Mouse (Mus musculus) layer of hippocampus, adult 2 months (tissue): ENCODE results near the gene Wdr17. TPM values are rescaled to one million over a fixed set of nuclear protein-coding genes. Genes with fewer than 3 reads are reported as not detected.

Experiments
- DNase-seq, 2 experiments: peaks; one replicate each; pipeline ENCODE4 v3.0.0; 2022; ENCODE audit warnings: low spot score in 2 of 2
- H3K27ac ChIP-seq: fragments of 200-600 bp; 2 replicates; pipeline ENCODE4 v1.8.1; 2022
- H3K4me3 ChIP-seq: fragments of 200-600 bp; 2 replicates; pipeline ENCODE4 v1.8.1; 2022; ENCODE audit warnings: mild to moderate bottlenecking
- CTCF ChIP-seq: fragments of 200-600 bp; conservative IDR thresholded peaks from 2 replicates; pipeline ENCODE4 v1.8.1; 2022; ENCODE audit warnings: antibody characterized with exemption, mild to moderate bottlenecking, moderate library complexity
- total RNA-seq, 2 experiments: library from RNA; stranded (reverse); gene quantifications; 2 replicates each; pipeline ENCODE4 v1.2.3; 2021

The Wdr17 gene
- total RNA-seq, 2 experiments from 2014 or later: 34.4 to 35.2 TPM

- no peak overlapping the region; the same call in 1 of the 2 replicates for H3K4me3 ChIP-seq
- H3K27ac ChIP-seq: peak overlapping the region; percentile 90
- peak; percentile 39 to 68 for DNase-seq
- TF ChIP-seq CTCF: no peak
These were observed 22.8 kb downstream of the Wdr17 start for GRCm38 (mm10) chr8:54864038-54864760.

DNA sequence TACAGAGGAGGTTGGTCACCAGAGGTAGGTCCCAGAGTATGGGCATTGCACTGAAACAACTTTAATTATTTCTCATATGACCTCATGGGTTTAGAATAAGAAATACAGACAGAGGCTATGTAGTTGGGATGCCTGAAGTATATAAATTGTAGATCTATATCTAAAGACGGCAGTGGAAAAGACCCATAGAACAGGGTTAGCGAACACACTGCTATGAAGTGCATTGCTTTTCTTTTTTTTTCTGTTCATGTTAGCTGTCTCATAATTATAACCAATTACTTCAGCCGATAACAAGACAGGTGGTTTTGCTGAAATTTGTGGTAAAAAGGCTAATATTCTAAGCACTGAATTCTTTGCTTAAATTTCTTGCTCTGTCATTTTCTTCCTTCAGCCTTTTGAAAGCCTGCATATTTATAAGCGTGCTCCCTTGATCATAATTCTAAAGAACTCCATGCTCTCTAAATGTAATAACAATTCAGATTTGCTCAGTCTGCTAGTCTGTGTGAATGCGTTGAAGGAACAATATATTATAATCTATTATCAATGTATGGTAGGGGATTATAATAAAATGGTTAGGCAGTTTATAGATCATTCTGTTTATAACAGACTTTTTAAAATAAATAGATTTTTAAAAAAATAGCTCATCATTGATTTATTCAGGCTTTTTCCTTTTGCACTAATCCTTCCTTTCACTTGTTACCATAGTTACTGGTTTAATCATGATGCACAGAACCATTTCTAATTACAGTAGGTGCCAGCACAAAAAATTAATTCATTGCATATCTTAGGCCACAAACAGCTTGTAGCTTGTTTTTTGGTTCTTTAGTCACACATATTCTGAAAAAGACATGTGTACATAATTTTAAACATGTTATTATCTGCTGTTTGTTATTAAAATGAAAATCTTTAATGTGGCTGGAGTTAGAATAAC, 50.7 kb downstream of the Wdr17 start:
- peak in 1 of 2 experiments; percentile 42 for DNase-seq
- no peak for TF ChIP-seq CTCF
- H3K4me3 ChIP-seq: peak overlapping the region; percentile 6; the same call in 1 of the 2 replicates
- peak overlapping the region; percentile 86 for H3K27ac ChIP-seq

- peak; percentile 87 for TF ChIP-seq CTCF
- Histone ChIP-seq H3K27ac (peak overlapping the region; percentile 81), H3K4me3 (peak overlapping the region; percentile 34)
- DNase-seq: peak; percentile 52 to 61
These were observed 57.1 kb downstream of the Wdr17 start for GRCm38 (mm10) chr8:54829794-54830426.

- TF ChIP-seq CTCF: no peak
- DNase-seq: no peak
- Histone ChIP-seq H3K4me3 (no peak overlapping the region), H3K27ac (no peak overlapping the region)
These were observed 59.0 kb downstream of the Wdr17 start for GRCm38 (mm10) chr8:54827974-54828373.

DNA sequence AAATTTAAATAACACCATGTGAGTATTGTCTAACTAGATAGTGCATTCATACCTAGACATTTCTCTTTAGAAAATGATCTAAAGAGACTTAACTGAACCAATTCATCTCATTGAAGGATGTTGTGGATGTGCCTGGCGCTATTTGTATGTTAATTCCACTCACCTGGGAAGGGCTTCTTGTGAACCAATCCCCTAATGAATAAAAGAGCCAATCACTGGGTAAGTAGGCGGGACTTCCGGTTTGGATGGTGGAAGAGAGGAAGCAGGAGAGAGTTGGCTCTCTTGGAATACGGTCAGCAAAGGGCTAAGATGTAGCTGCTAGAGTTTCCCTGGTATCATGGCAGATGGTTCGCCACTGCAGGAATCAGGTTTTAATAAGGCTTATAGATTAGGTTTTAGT, 64.0 kb downstream of the Wdr17 start:
- Histone ChIP-seq H3K27ac (no peak overlapping the region), H3K4me3 (no peak overlapping the region)
- TF ChIP-seq CTCF: no peak
- DNase-seq: no peak

DNA sequence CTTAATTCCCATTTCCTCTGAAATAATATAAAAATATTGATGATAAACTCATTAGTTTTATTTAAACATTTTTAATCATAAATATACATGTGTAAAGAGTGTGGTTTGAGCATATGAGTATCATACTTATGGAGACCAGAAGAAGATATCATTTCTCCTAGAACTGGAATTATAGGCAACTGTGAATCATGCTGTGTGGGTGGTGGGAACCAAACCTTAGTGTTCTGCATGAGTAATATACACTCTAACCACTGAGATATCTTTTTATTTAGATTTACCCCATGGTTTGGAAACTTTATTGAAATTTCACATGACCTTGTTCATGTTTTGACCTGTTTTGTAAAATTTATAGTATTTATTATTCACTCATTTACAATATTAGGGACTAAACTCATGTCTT, 68.3 kb downstream of the Wdr17 start:
- DNase-seq: no peak
- H3K4me3 ChIP-seq: no peak overlapping the region
- no peak for TF ChIP-seq CTCF
- no peak overlapping the region for H3K27ac ChIP-seq

- H3K27ac ChIP-seq: peak overlapping the region; percentile 16
- DNase-seq: no peak
- no peak overlapping the region for H3K4me3 ChIP-seq
- peak; percentile 20 for TF ChIP-seq CTCF
These were observed 78.8 kb downstream of the Wdr17 start for GRCm38 (mm10) chr8:54808217-54808616.

GRCm38 (mm10) chr8:54806173-54806572, 80.8 kb downstream of the Wdr17 start:
- H3K27ac ChIP-seq: no peak overlapping the region
- TF ChIP-seq CTCF: no peak
- H3K4me3 ChIP-seq: no peak overlapping the region
- DNase-seq: no peak

- Histone ChIP-seq H3K27ac (peak overlapping the region; percentile 51; the same call in 1 of the 2 replicates), H3K4me3 (no peak overlapping the region)
- TF ChIP-seq CTCF: no peak
- no peak for DNase-seq
These were observed 94.3 kb downstream of the Wdr17 start for GRCm38 (mm10) chr8:54792699-54793061.

GRCm38 (mm10) chr8:54791858-54792698, 94.9 kb downstream of the Wdr17 start:
- no peak overlapping the region for H3K4me3 ChIP-seq
- TF ChIP-seq CTCF: no peak
- peak overlapping the region; percentile 78 for H3K27ac ChIP-seq
- DNase-seq: peak in 1 of 2 experiments; percentile 61

DNA sequence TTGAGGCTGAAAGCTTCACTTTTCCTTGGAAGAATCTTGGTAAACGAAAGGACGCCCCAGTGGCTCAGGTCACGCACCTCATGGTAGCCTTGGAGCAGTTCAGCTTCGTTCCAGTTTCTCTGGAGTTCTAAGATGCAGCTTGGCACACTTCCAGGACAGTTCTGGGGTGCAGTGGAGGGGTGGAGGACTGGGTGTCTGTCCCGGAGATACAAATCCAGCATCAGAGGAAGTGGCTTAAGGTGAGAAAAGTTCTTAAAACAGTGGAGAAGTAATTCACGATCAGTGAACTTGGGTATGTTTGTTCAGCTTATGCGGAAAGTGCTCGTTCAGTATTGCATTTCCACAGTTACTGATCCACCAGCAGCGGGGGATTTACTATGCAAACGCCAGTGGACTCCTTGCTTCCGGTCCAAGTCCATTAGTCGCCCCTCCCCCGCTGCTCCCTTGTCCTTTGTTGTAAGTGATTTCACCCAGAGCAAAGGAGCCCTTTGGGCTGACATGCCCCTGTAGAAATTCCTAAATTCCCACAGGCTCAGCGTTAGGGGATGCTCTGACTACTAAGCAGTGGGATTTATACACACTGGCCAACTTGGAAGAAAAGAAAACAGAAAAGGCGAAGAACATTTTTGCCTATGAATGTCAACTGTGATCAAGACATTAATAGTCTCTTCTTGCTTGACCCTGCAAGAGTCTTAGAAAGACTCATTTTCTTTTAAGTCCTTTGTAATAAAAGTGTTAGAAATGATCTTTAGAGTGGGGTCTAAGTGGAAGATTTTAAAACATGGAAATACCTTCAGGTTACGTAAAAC, 106.6 kb downstream of the Wdr17 start:
- no peak for TF ChIP-seq CTCF
- Histone ChIP-seq H3K4me3 (peak overlapping the region; percentile 55), H3K27ac (peak overlapping the region; percentile 80)
- peak; percentile 59 to 61 for DNase-seq
